In genomic region chr5:130924245-130924827, GRCm38 (mm10) we compare ENCODE assay signal across 14 mouse cellular contexts.
A peak's percentile ranks its signal among the peaks of the same experiment; 100 is the strongest.
DNase-seq lines count a peak whose midpoint lies in the region; ATAC-seq and TF ChIP-seq lines count a peak whose summit lies in the region.
"Had no signal": no experiment of that assay in that cellular context is flagged by ENCODE, and none has a peak within 500 bp of the region (broad histone marks: within the 10 kb centered on the region; RNA-seq: fewer than 3 reads in every experiment).

No protein-coding gene starts in this region.

- peak overlapping the region; percentile 43; the same call in 1 of the 2 replicates for H3K27ac ChIP-seq in layer of hippocampus, adult 2 months
- peak overlapping the region; percentile 66 for H3K27ac ChIP-seq in hindbrain, embryonic 13.5 days
- peak overlapping the region; percentile 20; the same call in 1 of the 2 replicates for H3K27ac ChIP-seq in midbrain, embryonic 14.5 days (replicated peaks; ENCODE audit: low read depth, low read length)
- H3K27ac ChIP-seq: embryonic facial prominence, embryonic 15.5 days; liver, embryonic 15.5 days had no signal

- no peak overlapping the region for H3K4me2 ChIP-seq in hindbrain, embryonic 13.5 days
- H3K4me2 ChIP-seq in midbrain, embryonic 14.5 days (ENCODE audit: low read length) = no peak overlapping the region
- H3K4me2 ChIP-seq: embryonic facial prominence, embryonic 15.5 days; liver, embryonic 15.5 days had no signal

- WGBS in hindbrain, embryonic 13.5 days = 18% methylated on average over 2 of the region's 2 CpGs
- 25% methylated on average over 2 of the region's 2 CpGs for WGBS in midbrain, embryonic 14.5 days

- H3K9ac ChIP-seq in hindbrain, embryonic 13.5 days = no peak overlapping the region
- H3K9ac ChIP-seq in midbrain, embryonic 14.5 days (replicated peaks; ENCODE audit: low read length) = no peak overlapping the region
- H3K9ac ChIP-seq: embryonic facial prominence, embryonic 15.5 days; liver, embryonic 15.5 days had no signal

- peaks cover 27% of the 10 kb centered on the region for H3K4me1 ChIP-seq in hindbrain, embryonic 13.5 days (replicated peaks)
- H3K4me1 ChIP-seq in midbrain, embryonic 14.5 days (ENCODE audit: control insufficient read depth, insufficient read depth, low read length) = peaks cover 8% of the 10 kb centered on the region; the same call in 1 of the 2 replicates
- H3K4me1 ChIP-seq: embryonic facial prominence, embryonic 15.5 days; liver, embryonic 15.5 days had no signal

- H3K27me3 ChIP-seq in hindbrain, embryonic 13.5 days = no peaks in the 10 kb centered on the region
- H3K27me3 ChIP-seq in midbrain, embryonic 14.5 days (ENCODE audit: control insufficient read depth, insufficient read depth, low read length) = no peaks in the 10 kb centered on the region
- H3K27me3 ChIP-seq: embryonic facial prominence, embryonic 15.5 days; liver, embryonic 15.5 days had no signal

- ATAC-seq in hindbrain, embryonic 13.5 days (ENCODE audit: low FRiP score) = peak; percentile 94
- peak; percentile 76; the same call in 1 of the 2 replicates for ATAC-seq in midbrain, embryonic 14.5 days (ENCODE audit: low FRiP score, low TSS enrichment)
- no peak for ATAC-seq in monocyte, adult 5-6 weeks (replicated peaks; ENCODE audit: insufficient number of reproducible peaks, low FRiP score, low TSS enrichment, poor library complexity, severe bottlenecking)

- H3K4me3 ChIP-seq in layer of hippocampus, adult 2 months = no peak overlapping the region
- H3K4me3 ChIP-seq in hindbrain, embryonic 13.5 days = no peak overlapping the region
- no peak overlapping the region for H3K4me3 ChIP-seq in midbrain, embryonic 14.5 days (replicated peaks; ENCODE audit: low read depth, low read length)
- H3K4me3 ChIP-seq: embryonic facial prominence, embryonic 15.5 days; liver, embryonic 15.5 days had no signal

- peaks cover 5% of the 10 kb centered on the region; the same call in 1 of the 2 replicates for H3K9me3 ChIP-seq in hindbrain, embryonic 13.5 days
- H3K9me3 ChIP-seq in midbrain, embryonic 14.5 days (ENCODE audit: control insufficient read depth, low read length) = no peaks in the 10 kb centered on the region
- H3K9me3 ChIP-seq: embryonic facial prominence, embryonic 15.5 days had no signal

- DNase-seq in layer of hippocampus, adult 2 months (ENCODE audit: low spot score in 2 of 2) = no peak
- DNase-seq in layer of hippocampus, adult 9-10 months (ENCODE audit: low spot score) = no peak
- DNase-seq in embryo, embryonic 10.5 days (ENCODE audit: low spot score) = peak; percentile 37
- peak; percentile 76 for DNase-seq in midbrain, embryonic 14.5 days
- no peak for DNase-seq in MN1 (ENCODE audit: low spot score)
- no peak for DNase-seq in layer of hippocampus, adult 18-20 months (ENCODE audit: low spot score in 2 of 2)
- DNase-seq: cerebellum, adult 11 months; gastrocnemius, postnatal 14 days; layer of hippocampus, adult 9-11 months; right cerebral cortex, adult 18-20 months had no signal

- TF ChIP-seq CTCF in layer of hippocampus, adult 2 months (conservative IDR thresholded peaks at IDR 0.05) = no peak

- H3K36me3 ChIP-seq in hindbrain, embryonic 13.5 days = no peaks in the 10 kb centered on the region
- H3K36me3 ChIP-seq in midbrain, embryonic 14.5 days (ENCODE audit: control insufficient read depth, insufficient read depth, low read length) = no peaks in the 10 kb centered on the region
- H3K36me3 ChIP-seq: embryonic facial prominence, embryonic 15.5 days; liver, embryonic 15.5 days had no signal

Comparison
In these comparisons a context has a peak if more than half of its experiments do, and no peak if none do; other contexts are left out.
1. DNase-seq: peak in embryo, embryonic 10.5 days (single experiment) and midbrain, embryonic 14.5 days (single experiment); none in layer of hippocampus, adult 2 months (0 of 2), layer of hippocampus, adult 9-10 months (single experiment), MN1 (single experiment) and layer of hippocampus, adult 18-20 months (0 of 2).
2. Peak in every context shown above with its lines, with median percentiles within 50 percentile points of each other: H3K27ac ChIP-seq.